Mouse (Mus musculus): ENCODE results near the gene Bbx.

DNA sequence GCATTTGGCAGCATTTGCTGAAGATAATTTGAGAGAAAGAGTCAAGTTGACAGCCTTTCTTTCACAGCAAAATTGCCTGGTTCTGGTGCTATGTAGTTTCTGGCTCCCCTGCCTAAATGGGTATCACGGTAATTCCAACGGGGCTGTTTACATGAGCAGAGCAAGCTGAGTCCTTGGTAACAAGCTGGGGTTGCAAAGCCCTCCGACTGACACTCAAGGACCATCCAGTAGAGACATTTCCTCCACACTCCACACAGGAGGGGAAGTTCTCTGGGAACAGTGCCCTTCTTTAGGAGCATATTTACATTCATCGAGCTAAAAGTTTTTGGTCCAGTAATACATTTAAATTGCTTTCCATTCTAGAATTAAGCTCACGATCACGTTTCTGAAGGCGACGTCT, 249.2 kb downstream of the Bbx start:
- TF ChIP-seq CTCF (IDR thresholded peaks at IDR 0.05; ENCODE audit: control insufficient read depth, insufficient read depth, insufficient replicate concordance, low read depth, low read length) (no peak), POLR2A (IDR thresholded peaks at IDR 0.05; ENCODE audit: control insufficient read depth, low read depth, low read length) (no peak)
